Mouse (Mus musculus): ENCODE measurements at regions not wholly inside any gene's neighbourhood (a gene's known extent, or its start where the extent isn't known, plus 50 kb on each side); places are given as distances from the start of the nearest gene placed in this dataset.
"Not testable (repeated sequence)": the region's sequence is repeated elsewhere in the genome, so short reads cannot be mapped to it uniquely, and the experiment has no call there.

DNA sequence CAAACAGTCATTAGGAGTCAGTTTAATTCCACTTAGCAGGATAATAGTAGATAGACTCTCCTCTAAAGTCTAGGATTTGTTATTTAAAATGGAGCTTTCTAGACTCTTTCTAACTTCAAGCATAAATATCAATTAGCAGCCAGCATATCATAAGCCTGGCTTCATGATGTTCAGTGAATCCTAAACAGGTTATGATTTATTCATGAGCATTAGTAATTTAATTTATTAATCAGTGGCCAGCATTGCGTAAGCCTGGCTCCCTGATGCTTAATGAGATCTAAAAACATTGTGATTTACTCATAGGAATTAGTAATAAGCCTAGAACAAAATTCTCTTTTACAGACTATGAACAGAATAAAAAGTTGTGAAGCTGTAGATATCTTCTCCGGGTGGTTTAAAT is 64.6 kb upstream of the Rmdn2 start:
- DNase-seq (ENCODE audit: low read depth, low spot score) = no peak

GRCm38 (mm10) chr17:79547524-79547923 is 64.1 kb upstream of the Rmdn2 start:
- no peak for DNase-seq (ENCODE audit: low read depth, low spot score)

DNA sequence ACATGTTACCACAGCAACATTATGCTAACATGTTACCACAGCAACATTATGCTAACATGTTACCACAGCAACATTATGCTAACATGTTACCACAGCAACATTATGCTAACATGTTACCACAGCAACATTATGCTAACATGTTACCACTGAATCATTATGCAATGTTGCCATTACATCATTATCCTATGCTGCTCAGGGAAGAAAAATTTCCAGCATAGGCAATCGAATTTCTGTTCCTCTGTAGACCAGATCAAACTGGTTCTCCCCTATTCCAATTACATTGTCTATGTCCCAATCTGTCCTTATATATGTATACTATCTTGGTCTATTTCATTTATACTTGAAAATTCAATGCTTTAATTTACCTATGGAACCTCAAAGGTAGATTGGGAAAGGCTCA is 61.3 kb upstream of the Rmdn2 start:
- DNase-seq (ENCODE audit: low read depth, low spot score) = not testable (repeated sequence)

GRCm38 (mm10) chr17:79553850-79554249 is 57.8 kb upstream of the Rmdn2 start:
- DNase-seq (ENCODE audit: low read depth, low spot score) = no peak

GRCm38 (mm10) chr17:79555593-79555992 is 56.1 kb upstream of the Rmdn2 start:
- DNase-seq (ENCODE audit: low read depth, low spot score) = no peak

Measured in retina, adult 2 months (tissue).